Mouse (Mus musculus): ENCODE data around the gene Sqor. TPM values are rescaled to one million over a fixed set of nuclear protein-coding genes. Genes with fewer than 3 reads are reported as not detected.

The Sqor gene
- 7.5 and 8.3 TPM in 2 replicates for polyA plus RNA-seq (2014; fragmentation: Nextera tagmentation; extraction: Ambion mirVana)

DNA sequence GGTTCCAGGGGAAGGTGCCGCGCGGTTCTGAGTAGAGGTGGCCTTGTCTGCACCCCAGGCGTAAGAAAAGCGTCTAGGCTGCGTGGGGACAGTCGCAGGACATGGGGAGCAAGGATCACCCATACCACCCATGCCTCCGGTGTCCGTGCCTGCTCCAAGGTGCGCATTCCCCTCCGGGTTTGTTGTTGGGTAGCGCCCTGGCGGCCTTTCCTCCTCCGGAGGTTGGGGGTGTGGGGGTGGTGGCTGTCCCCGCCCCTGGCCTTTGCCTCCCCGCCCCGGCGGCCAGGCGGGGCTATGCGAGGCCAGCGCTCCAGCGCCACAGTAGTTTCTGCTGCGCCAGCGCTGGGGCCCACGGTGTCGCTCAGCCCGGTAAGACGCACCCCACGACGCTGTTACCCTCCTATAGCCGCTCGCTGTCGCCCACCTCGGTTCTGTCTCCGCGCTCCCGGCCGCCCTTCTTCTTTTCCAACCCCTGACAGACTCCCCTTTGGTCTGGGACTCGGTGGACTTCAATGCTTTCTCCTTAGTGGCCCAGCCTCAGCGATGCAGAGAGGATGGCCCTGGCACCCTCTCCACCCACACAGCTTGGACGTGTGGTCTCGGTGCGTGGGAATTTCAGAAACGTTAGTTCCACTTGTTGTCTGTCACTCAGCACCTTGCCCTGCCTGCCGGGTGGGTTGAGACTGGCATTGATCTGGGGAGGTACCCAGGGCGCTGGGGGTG lies at the start of gene Sqor:
Gene Sqor (plus strand): TSS at position 167 of the 723 bp plus-strand sequence.
- Histone ChIP-seq H3K4me1 (ENCODE audit: control insufficient read depth in 2 of 2, insufficient read depth in 2 of 2, low read length in 2 of 2) (peaks cover 0 to 3% of the 10 kb centered on the region in 2 experiments; a peak in 1 of 4 replicates), H3K27me3 (ENCODE audit: control insufficient read depth, insufficient read depth, low read length) (0 out of 2 replicates have a peak, but pooled peaks cover 4% of the 10 kb centered on the region), H3K36me3 (ENCODE audit: control insufficient read depth, insufficient read depth, low read length) (no peaks in the 10 kb centered on the region), H3K9ac (ENCODE audit: low read length) (peak within 1 kb of the TSS; percentile 78), H3K4me3 (ENCODE audit: control insufficient read depth in 1 of 2, insufficient read depth in 1 of 2, low read depth in 1 of 2, low read length in 2 of 2) (peak within 1 kb of the TSS; percentile 55 to 56), H3K9me3 (ENCODE audit: control insufficient read depth, low read length) (no peaks in the 10 kb centered on the region), H3K4me2 (ENCODE audit: low read length) (peak within 1 kb of the TSS; percentile 91), H3K27ac (replicated peaks in 1 of 2; ENCODE audit: control insufficient read depth in 1 of 2, insufficient read depth in 1 of 2, low read depth in 2 of 2, low read length in 2 of 2) (no peak within 1 kb of the TSS)
- ATAC-seq (ENCODE audit: insufficient number of reproducible peaks, insufficient read depth, low FRiP score, low read depth) = peak; percentile 77
- WGBS = 1% methylated on average over 46 of the region's 46 CpGs

DNA sequence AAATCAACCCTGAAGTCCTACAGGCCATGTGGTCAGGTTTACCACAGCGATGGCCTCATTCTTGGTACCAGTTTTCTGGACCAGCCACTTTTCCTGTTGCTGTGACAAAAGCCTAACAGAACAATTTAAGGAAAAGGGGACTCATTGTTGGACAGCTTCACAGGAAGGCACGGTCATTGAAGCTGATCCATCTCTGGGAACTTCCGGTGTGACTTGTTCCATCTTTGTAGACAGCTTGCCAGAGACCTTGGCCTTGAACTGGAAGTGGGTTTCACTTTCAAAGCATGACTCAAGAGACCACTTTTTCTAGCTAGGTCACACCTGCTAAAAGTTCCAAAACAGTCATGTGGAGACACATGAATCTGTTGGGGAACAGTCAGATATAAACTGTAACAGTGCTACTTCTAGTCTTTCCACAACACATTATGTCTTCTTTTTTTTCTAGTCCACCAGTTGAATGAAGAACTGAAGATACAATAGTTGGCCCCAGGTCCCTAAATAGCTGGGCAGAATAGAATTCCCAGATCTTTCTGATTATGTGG lies 48.7 kb upstream of the Sqor start:
- H3K27me3 ChIP-seq (ENCODE audit: control insufficient read depth, insufficient read depth, low read length) = no peaks in the 10 kb centered on the region
- H3K36me3 ChIP-seq (ENCODE audit: control insufficient read depth, insufficient read depth, low read length) = no peaks in the 10 kb centered on the region
- H3K4me2 ChIP-seq (ENCODE audit: low read length) = no peak overlapping the region
- WGBS = 69% methylated on average over 3 of the region's 3 CpGs
- H3K9me3 ChIP-seq (ENCODE audit: control insufficient read depth, low read length) = no peaks in the 10 kb centered on the region
- no peak for ATAC-seq (ENCODE audit: insufficient number of reproducible peaks, insufficient read depth, low FRiP score, low read depth)
- H3K4me3 ChIP-seq (ENCODE audit: control insufficient read depth in 1 of 2, insufficient read depth in 1 of 2, low read depth in 1 of 2, low read length in 2 of 2) = no peak overlapping the region
- no peak overlapping the region for H3K27ac ChIP-seq (replicated peaks in 1 of 2; ENCODE audit: control insufficient read depth in 1 of 2, insufficient read depth in 1 of 2, low read depth in 2 of 2, low read length in 2 of 2)
- H3K9ac ChIP-seq (ENCODE audit: low read length) = no peak overlapping the region
- H3K4me1 ChIP-seq (ENCODE audit: control insufficient read depth in 2 of 2, insufficient read depth in 2 of 2, low read length in 2 of 2) = no peaks in the 10 kb centered on the region

DNA sequence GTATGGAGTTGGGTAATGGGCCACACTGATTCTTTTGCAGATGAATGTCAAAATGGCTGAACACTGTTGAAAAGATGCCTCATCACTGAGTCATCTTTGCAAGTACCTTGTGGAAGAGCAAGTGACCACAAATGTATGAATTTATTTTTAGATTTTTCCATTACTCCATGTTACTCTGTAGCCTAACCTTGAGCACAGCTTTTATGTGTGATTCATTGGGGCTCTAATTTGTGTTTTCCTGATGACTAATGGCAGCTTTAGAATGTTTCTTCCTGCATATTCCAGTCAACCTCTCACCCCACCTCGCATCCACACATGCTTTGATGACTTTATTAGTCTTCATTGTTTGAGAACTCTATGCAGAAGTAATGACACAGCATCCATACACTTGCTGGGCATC lies 45.8 kb upstream of the Sqor start:
- H3K4me3 ChIP-seq (ENCODE audit: control insufficient read depth in 1 of 2, insufficient read depth in 1 of 2, low read depth in 1 of 2, low read length in 2 of 2) = no peak overlapping the region
- WGBS = 72% methylated on average over 1 of the region's 1 CpGs
- H3K36me3 ChIP-seq (ENCODE audit: control insufficient read depth, insufficient read depth, low read length) = no peaks in the 10 kb centered on the region
- H3K27ac ChIP-seq (replicated peaks in 1 of 2; ENCODE audit: control insufficient read depth in 1 of 2, insufficient read depth in 1 of 2, low read depth in 2 of 2, low read length in 2 of 2) = no peak overlapping the region
- H3K4me2 ChIP-seq (ENCODE audit: low read length) = no peak overlapping the region
- ATAC-seq (ENCODE audit: insufficient number of reproducible peaks, insufficient read depth, low FRiP score, low read depth) = no peak
- H3K27me3 ChIP-seq (ENCODE audit: control insufficient read depth, insufficient read depth, low read length) = no peaks in the 10 kb centered on the region
- no peaks in the 10 kb centered on the region for H3K9me3 ChIP-seq (ENCODE audit: control insufficient read depth, low read length)
- H3K9ac ChIP-seq (ENCODE audit: low read length) = no peak overlapping the region
- no peaks in the 10 kb centered on the region for H3K4me1 ChIP-seq (ENCODE audit: control insufficient read depth in 2 of 2, insufficient read depth in 2 of 2, low read length in 2 of 2)

DNA sequence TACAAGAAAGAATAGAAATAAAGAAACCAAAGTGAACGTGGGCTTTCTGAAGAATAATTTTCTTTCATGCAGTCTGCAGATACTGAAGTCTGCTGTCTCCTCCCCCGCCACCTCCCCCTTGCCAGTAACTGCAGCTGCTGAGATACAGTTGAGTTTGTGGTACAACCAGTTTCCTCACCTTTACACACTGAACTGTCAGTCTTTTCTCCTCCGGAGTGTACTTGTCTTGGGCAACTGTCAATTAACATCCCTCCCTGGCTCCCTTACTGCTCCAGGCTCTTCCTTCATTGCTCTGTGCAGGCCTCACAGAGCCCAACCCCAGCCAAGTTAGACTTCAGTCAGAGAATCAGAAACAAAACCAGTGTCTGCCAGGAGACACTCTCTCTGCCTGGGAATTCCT lies 44.5 kb upstream of the Sqor start:
- Histone ChIP-seq H3K27ac (replicated peaks in 1 of 2; ENCODE audit: control insufficient read depth in 1 of 2, insufficient read depth in 1 of 2, low read depth in 2 of 2, low read length in 2 of 2) (no peak overlapping the region), H3K4me1 (ENCODE audit: control insufficient read depth in 2 of 2, insufficient read depth in 2 of 2, low read length in 2 of 2) (no peaks in the 10 kb centered on the region), H3K4me2 (ENCODE audit: low read length) (no peak overlapping the region), H3K36me3 (ENCODE audit: control insufficient read depth, insufficient read depth, low read length) (no peaks in the 10 kb centered on the region), H3K27me3 (ENCODE audit: control insufficient read depth, insufficient read depth, low read length) (no peaks in the 10 kb centered on the region), H3K9me3 (ENCODE audit: control insufficient read depth, low read length) (no peaks in the 10 kb centered on the region), H3K9ac (ENCODE audit: low read length) (no peak overlapping the region), H3K4me3 (ENCODE audit: control insufficient read depth in 1 of 2, insufficient read depth in 1 of 2, low read depth in 1 of 2, low read length in 2 of 2) (no peak overlapping the region)
- WGBS = 66% methylated on average over 3 of the region's 3 CpGs
- no peak for ATAC-seq (ENCODE audit: insufficient number of reproducible peaks, insufficient read depth, low FRiP score, low read depth)

DNA sequence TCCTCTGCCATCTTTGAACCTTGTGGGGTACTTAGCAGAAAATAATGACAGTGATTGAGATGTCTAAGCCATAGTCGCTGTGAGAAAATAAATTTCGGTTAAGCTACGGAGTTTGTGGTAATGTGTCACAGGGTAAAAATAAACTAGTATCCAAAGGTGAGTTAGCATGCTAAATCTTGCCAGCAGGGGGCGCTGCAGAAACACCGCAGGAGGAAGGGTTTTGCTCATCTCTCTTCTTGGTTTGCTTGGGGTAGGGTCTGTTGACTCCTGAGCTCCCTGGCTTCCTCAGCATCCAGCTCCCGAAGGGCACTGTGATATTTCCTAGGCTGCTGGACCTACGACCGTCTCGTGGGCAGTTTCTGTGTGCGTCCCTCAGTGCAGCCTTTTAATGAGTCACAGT lies 39.4 kb upstream of the Sqor start:
- Histone ChIP-seq H3K27me3 (ENCODE audit: control insufficient read depth, insufficient read depth, low read length) (no peaks in the 10 kb centered on the region), H3K4me2 (ENCODE audit: low read length) (no peak overlapping the region), H3K9me3 (ENCODE audit: control insufficient read depth, low read length) (no peaks in the 10 kb centered on the region), H3K9ac (ENCODE audit: low read length) (no peak overlapping the region), H3K27ac (replicated peaks in 1 of 2; ENCODE audit: control insufficient read depth in 1 of 2, insufficient read depth in 1 of 2, low read depth in 2 of 2, low read length in 2 of 2) (no peak overlapping the region), H3K36me3 (ENCODE audit: control insufficient read depth, insufficient read depth, low read length) (no peaks in the 10 kb centered on the region), H3K4me1 (ENCODE audit: control insufficient read depth in 2 of 2, insufficient read depth in 2 of 2, low read length in 2 of 2) (no peaks in the 10 kb centered on the region), H3K4me3 (ENCODE audit: control insufficient read depth in 1 of 2, insufficient read depth in 1 of 2, low read depth in 1 of 2, low read length in 2 of 2) (no peak overlapping the region)
- 55% methylated on average over 10 of the region's 10 CpGs for WGBS
- no peak for ATAC-seq (ENCODE audit: insufficient number of reproducible peaks, insufficient read depth, low FRiP score, low read depth)

DNA sequence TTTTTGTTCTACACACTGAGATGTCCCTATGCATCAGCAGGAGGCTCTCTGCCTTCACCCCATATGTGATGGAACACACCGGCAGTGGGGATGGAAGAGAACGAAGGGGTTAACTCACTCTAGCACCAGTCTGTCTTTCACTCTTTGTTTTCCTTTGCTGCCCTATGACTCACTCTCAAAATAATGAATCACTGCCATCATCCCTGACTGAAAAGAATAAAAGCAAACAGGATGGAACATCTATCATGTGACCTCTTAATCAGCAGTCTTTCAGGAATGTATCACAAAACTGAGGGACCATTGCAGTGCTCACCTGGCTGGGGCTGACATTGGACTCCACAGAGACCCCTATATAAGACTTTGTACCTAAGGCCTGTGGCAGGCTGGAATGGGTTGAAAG lies 33.6 kb upstream of the Sqor start:
- Histone ChIP-seq H3K4me2 (ENCODE audit: low read length) (no peak overlapping the region), H3K36me3 (ENCODE audit: control insufficient read depth, insufficient read depth, low read length) (no peaks in the 10 kb centered on the region), H3K4me1 (ENCODE audit: control insufficient read depth in 2 of 2, insufficient read depth in 2 of 2, low read length in 2 of 2) (no peaks in the 10 kb centered on the region), H3K9ac (ENCODE audit: low read length) (no peak overlapping the region), H3K27me3 (ENCODE audit: control insufficient read depth, insufficient read depth, low read length) (0 out of 2 replicates have a peak, but pooled peaks cover 2% of the 10 kb centered on the region), H3K27ac (replicated peaks in 1 of 2; ENCODE audit: control insufficient read depth in 1 of 2, insufficient read depth in 1 of 2, low read depth in 2 of 2, low read length in 2 of 2) (no peak overlapping the region), H3K4me3 (ENCODE audit: control insufficient read depth in 1 of 2, insufficient read depth in 1 of 2, low read depth in 1 of 2, low read length in 2 of 2) (no peak overlapping the region), H3K9me3 (ENCODE audit: control insufficient read depth, low read length) (no peaks in the 10 kb centered on the region)
- WGBS = 65% methylated on average over 2 of the region's 2 CpGs
- no peak for ATAC-seq (ENCODE audit: insufficient number of reproducible peaks, insufficient read depth, low FRiP score, low read depth)

DNA sequence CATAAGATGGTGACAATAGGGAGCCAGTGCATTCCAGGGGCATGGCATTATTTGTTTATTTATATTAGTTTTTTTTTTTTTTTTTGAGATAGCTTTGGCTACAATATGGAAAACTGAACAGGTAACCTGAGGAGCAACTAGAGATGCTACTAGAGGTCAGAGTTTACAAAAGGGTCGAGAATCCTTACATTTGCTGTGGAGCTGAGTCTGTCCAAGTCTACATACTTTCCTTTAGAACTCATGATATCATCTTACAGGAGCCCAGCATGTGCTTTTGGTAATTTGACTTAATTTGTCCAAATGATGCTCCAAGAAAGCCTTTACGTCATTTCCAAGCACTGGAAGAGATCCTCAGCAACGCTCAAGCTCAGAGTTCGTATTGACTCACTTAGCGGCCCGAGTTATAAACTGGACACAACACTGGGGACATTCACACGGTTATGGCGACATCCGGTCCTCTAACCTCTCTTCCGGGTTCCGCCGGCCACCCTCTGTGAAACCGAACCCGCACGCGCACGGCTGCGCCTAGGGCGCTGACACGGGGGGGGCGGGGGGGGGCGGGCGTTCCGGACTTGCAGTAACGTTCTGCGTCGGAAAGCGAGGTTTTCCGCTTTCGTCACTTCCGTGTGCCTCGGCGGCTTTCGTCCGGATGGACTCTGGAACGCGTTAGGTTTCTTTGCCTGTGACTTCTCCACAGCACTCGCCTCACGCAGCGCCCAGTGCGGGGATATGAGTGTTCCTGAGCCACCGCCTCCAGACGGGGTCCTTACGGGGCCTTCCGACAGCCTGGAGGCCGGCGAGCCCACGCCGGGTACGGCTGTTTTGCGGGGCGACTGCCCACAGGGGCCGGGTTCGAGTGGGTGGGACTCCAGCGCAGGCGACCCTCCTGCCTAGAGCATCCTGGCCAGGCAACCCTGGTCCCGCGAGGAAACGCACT lies 26.9 kb upstream of the Sqor start, which contains the start of gene Bloc1s6:
Gene Bloc1s6 (plus strand): TSS at position 610 of the 937 bp plus-strand sequence.
- Histone ChIP-seq H3K9me3 (ENCODE audit: control insufficient read depth, low read length) (no peaks in the 10 kb centered on the region), H3K36me3 (ENCODE audit: control insufficient read depth, insufficient read depth, low read length) (no peaks in the 10 kb centered on the region), H3K4me1 (ENCODE audit: control insufficient read depth in 2 of 2, insufficient read depth in 2 of 2, low read length in 2 of 2) (peaks cover 0 to 10% of the 10 kb centered on the region in 2 experiments; a peak in 2 of 4 replicates), H3K4me3 (ENCODE audit: control insufficient read depth in 1 of 2, insufficient read depth in 1 of 2, low read depth in 1 of 2, low read length in 2 of 2) (peak within 1 kb of the TSS; percentile 80 to 93), H3K4me2 (ENCODE audit: low read length) (peak within 1 kb of the TSS; percentile 74), H3K27ac (replicated peaks in 1 of 2; ENCODE audit: control insufficient read depth in 1 of 2, insufficient read depth in 1 of 2, low read depth in 2 of 2, low read length in 2 of 2) (peak within 1 kb of the TSS; percentile 87 to 93), H3K27me3 (ENCODE audit: control insufficient read depth, insufficient read depth, low read length) (0 out of 2 replicates have a peak, but pooled peaks cover 2% of the 10 kb centered on the region), H3K9ac (ENCODE audit: low read length) (peak within 1 kb of the TSS; percentile 97)
- WGBS = 2% methylated on average over 48 of the region's 59 CpGs
- ATAC-seq (ENCODE audit: insufficient number of reproducible peaks, insufficient read depth, low FRiP score, low read depth) = peak; percentile 91
